In genomic region chrX:152175284-152175683, GRCm38 (mm10) we compare ENCODE assay signal across 8 mouse cellular contexts. TPM values are rescaled to one million over a fixed set of nuclear protein-coding genes. Genes with fewer than 3 reads are reported as not detected.
A peak's percentile ranks its signal among the peaks of the same experiment; 100 is the strongest.
DNase-seq lines count a peak whose midpoint lies in the region; ATAC-seq and TF ChIP-seq lines count a peak whose summit lies in the region.

No protein-coding gene starts in this region.

- no peak overlapping the region for H3K4me3 ChIP-seq in layer of hippocampus, adult 2 months
- no peak overlapping the region for H3K4me3 ChIP-seq in ES-E14 (ENCODE audit: insufficient read depth in 1 of 2, low read depth in 1 of 2, low read length in 2 of 2, poor library complexity in 1 of 2, severe bottlenecking in 1 of 2)

- peak; percentile 52 for ATAC-seq in granulocyte monocyte progenitor cell, adult 5-6 weeks (replicated peaks; ENCODE audit: poor library complexity, severe bottlenecking)
- peak; percentile 69 for ATAC-seq in megakaryocyte progenitor cell, adult 5-6 weeks (replicated peaks; ENCODE audit: poor library complexity)

- peak in 1 of 2 experiments; percentile 35 for DNase-seq in layer of hippocampus, adult 2 months (ENCODE audit: low spot score in 2 of 2)
- DNase-seq in layer of hippocampus, adult 8-10 months (ENCODE audit: low spot score in 2 of 2): no peak
- DNase-seq in ES-E14 (ENCODE audit: low read depth, low spot score): peak; percentile 20
- peak; percentile 83 for DNase-seq in cerebellum, adult 9-10 months
- DNase-seq in kidney, postnatal 14 days: peak; percentile 62
- peak; percentile 16 for DNase-seq in thymus, postnatal 14 days

- H3K27ac ChIP-seq in layer of hippocampus, adult 2 months: no peak overlapping the region
- H3K27ac ChIP-seq in ES-E14 (ENCODE audit: insufficient read depth, low read depth, low read length, poor library complexity, severe bottlenecking): no peak overlapping the region

- no peaks in the 10 kb centered on the region for H3K4me1 ChIP-seq in ES-E14 (ENCODE audit: control insufficient read depth in 2 of 2, insufficient read depth in 2 of 2, low read length in 2 of 2, poor library complexity in 1 of 2)

- no peak overlapping the region for H3K9ac ChIP-seq in ES-E14 (ENCODE audit: insufficient read depth, low read depth, low read length, poor library complexity, severe bottlenecking)

- in situ Hi-C loops in ES-E14 (cut with MboI; ENCODE audit: low sequenced_read_pairs in 2 of 2, unreplicated experiment in 2 of 2): no loop called here

- H3K9me3 ChIP-seq in ES-E14 (ENCODE audit: control insufficient read depth, insufficient read depth, low read depth, low read length): no peaks in the 10 kb centered on the region

- H3K36me3 ChIP-seq in ES-E14 (ENCODE audit: control insufficient read depth, insufficient read depth, low read length, poor library complexity, severe bottlenecking): no peaks in the 10 kb centered on the region

- TF ChIP-seq CTCF in layer of hippocampus, adult 2 months (conservative IDR thresholded peaks at IDR 0.05): peak; percentile 76

TF ChIP-seq in ES-E14, 5 proteins besides CTCF, POLR2A, EP300 and RAD21:
- TF ChIP-seq HCFC1 (IDR thresholded peaks at IDR 0.05; ENCODE audit: borderline replicate concordance, insufficient read depth, low read length): no peak
- TF ChIP-seq ZC3H11A (IDR thresholded peaks at IDR 0.05; ENCODE audit: borderline replicate concordance, low read depth, low read length): no peak; the same call in 1 of the 2 replicates
- TF ChIP-seq CHD2 (IDR thresholded peaks at IDR 0.05; ENCODE audit: low read depth, low read length): no peak
- no peak for TF ChIP-seq MAFK (IDR thresholded peaks at IDR 0.05; ENCODE audit: insufficient read depth, low read depth, low read length)
- TF ChIP-seq ZNF384 (IDR thresholded peaks at IDR 0.05; ENCODE audit: low read depth, low read length): no peak

RNA-seq across cellular contexts. Expression of gene Iqsec2, which starts 31.2 kb away (rescaled TPM):
- total RNA-seq in layer of hippocampus, adult 2 months (2021): 100 to 1,000 TPM; 177 to 179 TPM
- 100 to 1,000 TPM; 143 to 160 (median 154) TPM for total RNA-seq in layer of hippocampus, adult 8-10 months (2022)
- 1.2 and 1.3 TPM in 2 replicates for total RNA-seq in ES-E14 (2012; rRNA removed)
- total RNA-seq in granulocyte monocyte progenitor cell, adult 5-6 weeks (2014; fragmentation: Nextera tagmentation): 7.4 and 10.5 TPM in 2 replicates
- 0.60 and 5.3 TPM in 2 replicates for total RNA-seq in granulocyte monocyte progenitor cell, adult 5-6 weeks (2017)
- total RNA-seq in megakaryocyte progenitor cell, adult 5-6 weeks (2015): 2.4 and 5.8 TPM in 2 replicates
- total RNA-seq in megakaryocyte progenitor cell, adult 5-6 weeks (2017): 0.92 and 1.3 TPM in 2 replicates

RNA-seq across cellular contexts. Expression of gene Kdm5c, which starts 57.5 kb away (rescaled TPM):
- total RNA-seq in layer of hippocampus, adult 2 months (2021): 10 to 100 TPM; 47.4 to 66.1 TPM
- 10 to 100 TPM; 44.8 to 64.3 (median 52.9) TPM for total RNA-seq in layer of hippocampus, adult 8-10 months (2022)
- 128 and 151 TPM in 2 replicates for total RNA-seq in ES-E14 (2012; rRNA removed)
- total RNA-seq in granulocyte monocyte progenitor cell, adult 5-6 weeks (2014; fragmentation: Nextera tagmentation): 43.2 and 57.6 TPM in 2 replicates
- 33.9 and 46.7 TPM in 2 replicates for total RNA-seq in granulocyte monocyte progenitor cell, adult 5-6 weeks (2017)
- 22.4 and 26.4 TPM in 2 replicates for total RNA-seq in megakaryocyte progenitor cell, adult 5-6 weeks (2015)
- 38.4 and 41.0 TPM in 2 replicates for total RNA-seq in megakaryocyte progenitor cell, adult 5-6 weeks (2017)

Comparison
In these comparisons a context has a peak if more than half of its experiments do, and no peak if none do; other contexts are left out.
1. DNase-seq: peak in ES-E14 (single experiment), cerebellum, adult 9-10 months (single experiment), kidney, postnatal 14 days (single experiment) and thymus, postnatal 14 days (single experiment); none in layer of hippocampus, adult 8-10 months (0 of 2).
2. RNA of gene Iqsec2, which starts 31.2 kb away (total RNA-seq): 177 to 179 TPM in layer of hippocampus, adult 2 months and 143 to 160 TPM in layer of hippocampus, adult 8-10 months; 0.60 to 10.5 TPM in granulocyte monocyte progenitor cell, adult 5-6 weeks, 0.92 to 5.8 TPM in megakaryocyte progenitor cell, adult 5-6 weeks and 1.2 to 1.3 TPM in ES-E14; every median in the first group is over 10 times any median in the second.